Mouse (Mus musculus) megakaryocyte-erythroid progenitor cell, adult 5-6 weeks (primary cell): Measurements from ENCODE around the gene Dmac2. TPM values are rescaled to one million over a fixed set of nuclear protein-coding genes. Genes with fewer than 3 reads are reported as not detected.

Experiments used
- ATAC-seq: replicated peaks from 2 replicates; pipeline ENCODE4 v1.8.0; 2016; ENCODE audit warnings: mild to moderate bottlenecking, inconsistent platforms; ENCODE audit not compliant: severe bottlenecking, poor library complexity, low FRiP score, low TSS enrichment
- total RNA-seq, 2 experiments: library from RNA; stranded (forward) in 1 of 2; stranded (reverse) in 1 of 2; fragments of 200-1000, 215-1000 nt in 1 of 2; fragments of >200 nt in 1 of 2; fragmentation: Nextera tagmentation in 1 of 2; gene quantifications; 2 replicates each; pipeline ENCODE4 v1.2.3; 2014 to 2017

Gene Dmac2
- total RNA-seq, 2 experiments from 2014 or later = 22.5 to 30.4 TPM

DNA sequence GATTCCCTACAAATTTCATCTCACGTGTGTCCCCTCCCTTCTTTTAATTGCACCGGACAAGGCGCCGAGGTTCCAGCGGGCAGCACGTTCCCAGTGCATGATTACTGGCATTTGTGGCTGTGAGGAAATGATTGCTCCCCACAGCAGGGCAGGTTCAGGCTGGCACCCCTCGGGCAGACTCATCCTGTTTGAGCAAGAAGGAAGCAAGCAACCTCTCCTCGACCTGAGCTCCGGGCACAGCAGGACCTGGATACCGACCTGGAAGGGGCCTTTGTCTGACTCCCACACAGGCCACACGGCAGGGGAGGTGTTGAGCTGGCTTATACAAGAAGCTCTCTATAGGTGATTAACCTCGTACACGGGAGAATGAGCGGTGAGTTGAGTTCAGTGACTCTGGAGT lies 25.9 kb downstream of the Dmac2 start:
- ATAC-seq = no peak

DNA sequence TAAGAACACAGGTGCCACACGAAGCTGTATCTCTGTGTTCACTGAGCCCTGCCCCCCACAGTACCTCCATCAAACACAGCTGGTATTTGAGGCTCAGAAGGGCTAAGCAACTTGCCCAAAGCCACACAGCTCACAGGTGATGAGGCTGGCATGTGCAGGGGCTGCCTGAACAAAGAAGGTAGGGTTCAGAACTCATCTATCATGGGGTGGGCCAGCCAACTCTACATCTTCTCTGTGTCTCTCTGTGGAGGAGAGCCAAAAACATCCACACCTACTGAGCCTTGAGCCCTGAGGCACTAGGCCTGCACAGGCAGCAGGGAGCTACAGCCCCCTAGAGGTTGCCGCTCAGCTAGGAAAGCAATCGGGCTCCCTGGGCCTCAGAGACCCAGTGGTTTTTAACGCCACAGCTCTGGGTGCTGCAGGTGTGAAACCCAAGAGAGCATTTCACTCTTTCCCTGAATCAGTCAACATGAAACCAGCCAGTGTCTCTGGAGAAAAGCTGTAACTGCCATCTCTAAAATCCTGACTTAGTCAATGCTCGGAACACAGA lies 28.4 kb downstream of the Dmac2 start:
- ATAC-seq = peak; percentile 46; the same call in 1 of the 2 replicates

DNA sequence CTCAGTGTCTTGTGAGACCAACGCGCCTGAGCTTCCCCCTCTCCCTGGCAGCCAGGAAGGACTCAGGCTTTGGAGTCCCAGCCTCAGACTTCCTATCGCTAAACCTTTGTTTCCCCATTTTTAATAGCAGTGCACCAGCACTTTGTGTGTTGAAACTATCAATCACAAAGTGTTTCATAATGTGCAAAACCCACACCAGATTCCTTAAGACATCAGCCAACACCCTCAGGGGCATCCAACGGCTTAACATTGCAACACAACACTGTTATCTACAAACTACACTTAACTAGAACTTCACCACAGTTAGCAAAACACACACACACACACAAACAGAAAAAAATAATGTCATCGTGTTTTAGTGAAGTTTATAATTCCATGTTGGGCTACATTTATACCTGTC lies 30.6 kb downstream of the Dmac2 start:
- peak; percentile 49 for ATAC-seq

DNA sequence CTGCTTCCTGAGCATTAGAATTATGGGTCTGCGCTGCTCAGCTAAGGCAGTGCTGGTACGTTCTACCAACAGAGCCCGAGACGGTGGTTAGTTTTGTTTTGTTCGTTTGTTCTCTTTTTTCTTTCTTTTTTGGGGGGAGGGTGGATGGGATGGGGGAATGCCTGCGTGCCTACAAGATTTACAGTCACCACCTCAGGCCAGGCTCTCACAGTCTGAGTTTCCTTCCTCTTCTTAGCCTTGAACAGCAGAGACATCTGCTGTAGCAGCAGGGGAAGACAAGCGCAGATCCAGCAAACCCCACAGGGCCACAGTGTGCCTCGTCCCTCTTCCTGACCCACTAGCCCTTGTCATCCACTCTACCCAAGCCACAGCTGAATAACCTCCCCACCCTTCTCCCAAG lies 32.1 kb downstream of the Dmac2 start:
- ATAC-seq = peak; percentile 48

DNA sequence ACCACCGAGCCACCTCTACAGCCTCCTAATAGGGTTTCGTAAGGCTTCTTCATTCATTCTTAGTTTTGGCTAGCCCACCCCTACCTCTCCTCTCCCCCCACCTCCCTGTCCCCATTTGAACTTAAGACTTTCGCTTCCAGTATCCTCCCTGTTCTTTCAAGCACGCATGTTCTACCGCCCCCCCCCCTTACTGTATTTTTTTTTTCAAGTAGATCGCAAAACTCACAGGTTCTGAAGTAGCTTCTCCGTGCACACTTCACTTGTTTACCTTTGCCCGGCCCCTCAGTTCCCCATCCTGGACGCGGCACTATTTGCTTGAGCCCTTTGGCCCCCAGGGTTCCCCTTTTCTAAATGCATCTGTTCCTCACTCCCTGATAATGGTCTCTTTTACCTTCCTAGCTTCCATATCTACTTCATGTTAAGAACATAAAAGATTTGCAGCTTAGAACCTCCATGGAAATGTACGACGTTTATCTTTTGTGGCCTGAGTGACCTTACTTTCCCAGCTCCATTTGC lies 33.1 kb downstream of the Dmac2 start:
- no peak for ATAC-seq

DNA sequence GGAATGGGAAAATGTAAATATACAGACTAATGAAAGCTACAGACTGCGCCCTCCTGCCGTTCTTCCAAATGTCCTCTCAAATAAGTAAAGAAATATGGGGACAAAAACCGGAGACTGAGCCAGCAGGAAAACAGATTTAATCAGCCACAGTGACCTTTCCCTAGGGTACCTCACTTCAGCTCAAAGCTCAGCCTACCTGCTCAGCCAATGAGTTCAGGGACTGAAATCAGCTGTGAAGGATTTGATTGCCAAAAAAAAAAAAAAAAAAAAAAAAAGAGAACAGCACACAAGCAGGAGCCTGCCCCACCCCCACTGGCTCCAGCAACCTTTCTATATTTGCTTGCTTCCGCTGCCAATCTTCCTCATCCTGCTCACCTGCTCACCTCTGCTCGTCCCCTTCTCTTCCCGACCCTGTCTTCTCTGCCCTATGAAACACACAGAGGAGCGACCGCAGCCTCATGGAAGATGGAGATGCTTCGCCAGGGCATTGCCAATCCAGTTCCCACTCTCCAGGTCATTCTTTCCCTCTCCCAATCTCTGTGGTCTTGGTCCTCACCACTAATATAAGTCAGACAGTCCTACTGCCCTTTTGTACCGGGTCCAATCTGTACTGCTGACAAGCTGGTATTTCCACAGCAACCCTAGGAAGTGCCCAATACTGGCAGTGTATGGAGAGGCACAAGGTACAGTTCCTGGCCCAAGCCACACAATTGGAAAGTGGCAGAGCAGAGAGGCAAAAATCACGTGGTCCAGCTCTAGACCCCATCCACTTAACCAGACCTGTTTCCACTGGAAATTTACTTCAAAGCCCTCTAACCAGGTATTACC lies 36.6 kb downstream of the Dmac2 start:
- no peak for ATAC-seq

DNA sequence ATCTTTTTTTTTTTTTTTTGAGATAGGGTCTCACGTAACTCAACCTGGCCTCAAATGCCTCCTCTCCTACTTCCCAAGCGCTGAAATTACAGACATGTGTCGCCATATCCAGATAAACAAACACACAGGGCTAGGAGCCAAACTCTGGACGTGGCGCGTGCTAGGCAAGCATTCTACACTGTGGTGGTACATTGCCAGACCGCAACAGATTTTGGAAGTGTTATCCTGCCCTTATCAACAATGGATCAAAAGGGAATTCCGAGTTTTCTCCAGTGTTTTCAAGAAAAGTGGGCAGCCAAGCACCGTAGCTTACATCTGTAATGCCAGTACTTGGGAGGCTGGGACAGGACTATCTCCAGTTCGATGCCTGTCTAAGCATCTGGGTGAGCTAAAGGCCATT lies 38.6 kb downstream of the Dmac2 start:
- ATAC-seq = no peak

DNA sequence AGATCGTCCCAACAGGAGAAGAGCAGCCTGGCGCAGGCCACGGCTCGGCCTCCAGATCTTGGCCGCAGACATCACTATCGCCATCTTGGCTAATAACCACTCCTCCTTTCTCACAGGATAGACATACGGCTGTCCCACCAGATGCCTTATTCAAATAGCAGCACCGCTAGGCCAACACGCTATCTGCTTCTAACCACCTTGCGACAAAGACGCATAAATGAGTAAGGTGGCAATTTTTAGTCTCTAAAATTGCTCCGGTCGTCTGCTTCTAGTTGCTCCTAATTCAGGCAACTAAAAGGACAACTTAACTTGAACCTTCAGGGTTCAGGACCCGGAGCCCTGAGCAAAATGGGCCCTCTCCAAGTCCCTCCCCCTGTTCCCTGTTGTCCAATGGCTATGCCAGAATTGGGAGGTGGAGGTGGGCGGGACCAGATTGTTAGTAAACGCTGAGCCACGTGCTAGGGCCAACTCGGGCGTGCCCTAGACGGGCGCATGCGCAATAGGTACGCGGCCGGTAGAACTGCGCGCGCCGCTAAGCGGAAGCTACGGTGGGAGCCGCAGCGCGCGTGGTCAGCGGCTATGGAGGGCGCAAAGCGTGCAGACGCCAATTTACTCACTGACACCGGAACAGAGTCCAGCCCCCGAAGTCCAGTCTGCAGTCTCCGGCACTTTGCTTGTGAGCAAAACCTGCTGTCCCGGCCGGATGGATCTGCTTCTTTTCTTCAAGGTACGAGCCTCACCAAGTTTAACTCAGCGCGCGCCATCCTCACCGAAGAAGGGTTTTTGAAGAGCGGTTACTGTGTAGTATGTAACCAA lies 39.7 kb downstream of the Dmac2 start, which contains the start of the genes Bckdha and Exosc5:
Gene Bckdha, minus strand, starts transcription at position 325 of the 816 bp plus-strand sequence.
Gene Exosc5, plus strand, starts transcription at position 508 of the 816 bp plus-strand sequence.
- peak; percentile 93 for ATAC-seq

DNA sequence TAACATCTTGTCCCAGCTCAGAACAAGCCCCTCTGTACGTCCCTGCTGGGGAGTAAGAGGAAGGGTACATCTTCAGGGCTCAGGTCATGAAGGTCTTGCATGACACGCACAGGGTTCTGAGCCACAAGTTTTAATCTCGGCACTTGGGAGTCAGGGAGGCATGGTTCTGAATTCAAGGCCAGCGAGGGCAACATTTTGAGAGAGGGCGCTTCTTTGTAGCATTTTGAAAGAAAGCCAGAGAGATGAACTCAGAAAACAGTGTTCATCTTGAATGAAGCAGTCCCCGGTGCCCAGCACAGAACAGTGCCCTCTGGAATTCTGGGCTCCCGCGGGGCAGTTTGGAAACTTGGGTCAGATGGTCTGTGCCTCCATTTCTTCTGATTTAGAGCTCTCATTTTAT lies 47.2 kb downstream of the Dmac2 start:
- ATAC-seq = no peak

DNA sequence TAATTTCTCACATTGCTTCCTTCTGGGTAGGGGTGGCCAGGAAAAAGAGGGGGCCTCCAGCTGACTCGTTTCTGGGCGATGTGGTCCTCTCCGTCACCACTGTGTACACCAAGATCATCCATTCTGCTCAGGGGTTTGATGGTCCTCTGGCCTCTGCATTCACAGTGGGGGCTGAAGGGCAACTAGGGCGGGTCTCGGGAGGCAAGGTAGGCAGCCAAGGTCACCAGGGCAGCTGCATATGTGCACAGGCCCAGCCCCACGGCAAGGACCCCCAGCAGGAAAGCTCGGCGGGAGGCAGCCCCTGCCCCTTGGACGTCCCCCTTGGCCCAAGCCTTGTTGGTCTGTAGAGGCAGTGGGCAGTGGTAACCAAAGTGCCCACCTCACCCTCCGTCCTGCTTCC lies 49.9 kb downstream of the Dmac2 start:
- no peak for ATAC-seq

DNA sequence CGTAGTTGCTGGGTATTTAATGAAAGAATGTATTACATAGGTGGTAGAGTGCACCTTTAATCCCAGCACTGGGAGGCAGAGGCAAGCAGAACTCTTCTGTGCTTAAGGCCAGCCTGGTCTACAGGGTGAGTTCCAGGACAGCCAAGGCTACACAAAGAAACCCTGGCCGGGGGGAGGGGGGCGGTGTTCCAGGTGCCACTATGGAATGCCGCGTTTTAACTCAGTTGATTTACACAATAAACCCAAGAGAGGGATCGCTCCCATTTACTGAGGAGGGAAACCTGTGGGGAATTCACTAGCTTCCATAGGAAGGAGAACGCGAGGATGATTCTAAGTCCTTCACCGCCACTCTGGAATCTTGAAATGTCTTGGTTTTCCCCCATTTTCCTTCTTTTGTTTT lies 50.4 kb downstream of the Dmac2 start:
- ATAC-seq = no peak

DNA sequence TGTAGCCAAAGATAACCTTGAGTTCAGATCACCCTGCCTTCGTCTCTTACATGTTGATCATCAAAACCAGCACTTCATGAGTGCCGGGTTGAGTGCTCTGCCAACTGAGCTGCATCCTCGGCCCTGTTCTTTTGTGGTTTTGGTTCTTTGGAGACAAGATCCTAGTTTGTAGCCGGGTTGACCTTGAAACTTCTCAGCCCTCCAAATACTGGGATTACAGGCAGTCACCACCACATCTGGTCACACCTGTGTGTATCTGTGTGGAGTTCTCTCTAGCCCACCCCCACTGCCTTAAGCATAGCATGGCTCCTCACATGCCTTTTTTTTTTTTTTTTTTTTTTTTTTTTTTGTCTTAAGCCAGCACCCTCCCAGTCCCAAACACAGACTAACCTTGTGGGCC lies 50.9 kb downstream of the Dmac2 start:
- ATAC-seq = no peak

DNA sequence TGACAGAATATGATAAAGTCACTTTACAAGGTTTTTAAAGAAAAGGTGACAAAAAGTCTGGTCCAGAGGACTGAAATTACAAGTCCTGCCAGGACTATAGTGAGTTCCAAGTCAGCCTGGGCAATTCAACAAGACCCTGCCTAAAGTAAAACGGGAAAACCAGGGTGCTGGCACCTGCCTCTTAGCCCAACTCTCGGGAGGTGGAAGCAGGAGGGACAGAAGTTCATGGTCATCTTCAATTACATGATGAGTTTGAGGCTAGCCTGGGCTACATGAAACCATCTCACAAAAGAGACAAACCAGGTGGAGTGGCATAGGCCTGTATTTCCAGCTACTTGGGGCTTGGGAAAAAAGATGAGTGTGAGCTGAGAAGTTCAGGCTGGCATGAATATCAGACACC lies 52.5 kb downstream of the Dmac2 start:
- ATAC-seq = no peak

DNA sequence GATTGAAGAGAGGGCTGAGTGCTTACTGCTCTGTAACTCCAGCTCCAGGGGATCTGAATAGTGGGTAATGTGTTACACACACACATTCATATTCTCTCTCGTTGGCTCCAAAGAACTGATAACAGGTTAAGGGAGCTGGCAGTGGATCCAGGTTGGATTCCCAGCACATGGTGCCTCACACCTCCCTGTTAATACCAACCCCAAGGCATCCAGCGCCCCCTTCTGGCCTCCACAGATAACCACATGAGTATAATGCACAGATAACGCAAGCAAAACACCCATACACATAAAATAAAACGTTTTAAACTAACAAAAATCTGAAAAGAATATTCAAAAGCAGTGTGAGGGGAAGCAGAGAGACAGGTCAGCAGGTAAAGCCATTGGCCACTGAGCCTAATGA lies 53.2 kb downstream of the Dmac2 start:
- no peak for ATAC-seq

DNA sequence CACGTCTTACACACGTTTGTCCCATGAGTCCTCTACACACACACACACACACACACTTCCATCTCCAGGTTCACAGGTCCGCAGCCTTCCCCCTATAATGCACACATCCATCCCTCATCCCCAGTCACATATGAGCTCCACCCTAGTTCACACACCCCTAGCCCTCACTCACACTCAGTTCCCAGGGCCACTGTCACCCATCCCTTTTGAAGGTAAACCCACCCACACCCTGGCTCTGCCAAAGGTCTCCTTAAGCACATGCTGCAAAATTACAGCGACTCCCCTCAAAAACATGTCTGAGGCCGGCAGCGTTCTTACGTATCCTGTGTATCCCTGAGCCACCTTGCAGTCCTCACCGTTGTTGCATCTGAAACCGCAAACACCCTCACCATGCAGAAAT lies 55.1 kb downstream of the Dmac2 start:
- 0 out of 2 replicates have a peak, but pooled peaks have one; percentile 16 for ATAC-seq

DNA sequence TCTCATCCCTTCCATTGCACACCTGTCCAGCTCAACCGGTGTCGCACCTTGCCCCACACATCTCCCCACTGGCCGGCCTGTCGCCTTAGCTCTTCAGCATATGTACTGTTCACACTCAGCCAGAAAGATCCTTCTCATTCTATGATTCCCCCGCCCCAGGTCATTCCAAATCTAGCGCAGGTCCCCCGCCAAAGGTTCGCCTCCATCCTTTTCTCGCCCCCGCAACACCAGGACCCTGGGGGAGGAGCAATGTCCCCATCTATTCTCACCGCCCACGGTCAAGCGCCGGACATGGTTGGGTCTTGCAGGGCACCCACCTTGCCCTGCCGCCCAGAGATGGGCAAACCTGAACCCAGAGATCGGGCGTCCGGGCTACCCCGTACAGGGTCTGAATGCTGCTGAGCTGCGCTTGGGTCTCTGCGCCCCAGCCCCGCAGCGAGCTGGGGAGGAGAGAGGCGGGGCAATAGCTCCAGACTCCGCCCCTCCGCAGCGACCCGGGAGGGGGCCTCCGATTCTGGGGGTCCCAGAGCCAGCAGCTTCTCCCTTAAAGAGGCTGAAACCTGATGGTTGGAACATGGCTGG lies 55.6 kb downstream of the Dmac2 start, which contains the start of gene Tmem91:
Gene Tmem91, minus strand, starts transcription at position 448 of the 582 bp plus-strand sequence.
- ATAC-seq = peak; percentile 46; the same call in 1 of the 2 replicates
